35 mouse cellular contexts compared by ENCODE assay signal in the genomic region with DNA sequence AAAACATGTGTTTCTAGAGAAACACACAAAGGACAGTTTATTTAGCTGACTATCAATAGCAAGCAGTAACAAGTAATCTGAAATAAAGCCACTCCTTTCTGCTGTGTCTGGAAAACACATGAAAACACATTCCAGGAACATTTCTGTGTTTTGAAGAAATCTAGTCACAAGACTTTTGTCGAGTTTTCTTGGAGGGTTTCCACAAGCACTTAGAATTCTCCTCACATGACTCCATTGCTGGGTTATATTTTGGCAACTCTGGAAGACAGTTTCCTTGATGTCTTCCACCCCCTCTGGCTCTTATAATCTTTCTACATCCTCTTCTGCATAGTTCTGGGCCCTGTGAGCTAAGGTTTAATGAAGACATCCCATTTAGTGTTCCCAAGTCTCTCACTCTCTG. TPM values are rescaled to one million over a fixed set of nuclear protein-coding genes. Genes with fewer than 3 reads are reported as not detected.
DNase-seq lines count a peak whose midpoint lies in the region; ATAC-seq and TF ChIP-seq lines count a peak whose summit lies in the region.
"Had no signal": no experiment of that assay in that cellular context is flagged by ENCODE, and none has a peak within 500 bp of the region (broad histone marks: within the 10 kb centered on the region; RNA-seq: fewer than 3 reads in every experiment).

No protein-coding gene starts in this region.

- no peak overlapping the region for H3K27ac ChIP-seq in kidney, postnatal 0 days
- no peak overlapping the region for H3K27ac ChIP-seq in kidney, embryonic 15.5 days
- peak overlapping the region; percentile 34 for H3K27ac ChIP-seq in embryonic fibroblast, embryonic 13.5 days (ENCODE audit: insufficient read depth, low read length)
- no peak overlapping the region for H3K27ac ChIP-seq in forebrain, embryonic 15.5 days (replicated peaks)
- H3K27ac ChIP-seq: embryonic facial prominence, embryonic 12.5 days; forebrain, embryonic 13.5 days; hindbrain, embryonic 12.5 days; hindbrain, postnatal 0 days; intestine, embryonic 15.5 days; liver, embryonic 15.5 days; macrophage; midbrain, embryonic 13.5 days; neural tube, embryonic 13.5 days had no signal

- H3K9me3 ChIP-seq in kidney, postnatal 0 days (replicated peaks; ENCODE audit: low read length): no peaks in the 10 kb centered on the region
- no peaks in the 10 kb centered on the region for H3K9me3 ChIP-seq in kidney, embryonic 15.5 days (replicated peaks)
- no peaks in the 10 kb centered on the region for H3K9me3 ChIP-seq in forebrain, embryonic 15.5 days
- H3K9me3 ChIP-seq: embryonic facial prominence, embryonic 12.5 days; forebrain, embryonic 13.5 days; hindbrain, embryonic 12.5 days; intestine, embryonic 15.5 days; liver, embryonic 15.5 days; midbrain, embryonic 13.5 days; neural tube, embryonic 13.5 days had no signal

- H3K36me3 ChIP-seq in kidney, postnatal 0 days (ENCODE audit: insufficient read depth, low read length): no peaks in the 10 kb centered on the region
- no peaks in the 10 kb centered on the region for H3K36me3 ChIP-seq in kidney, embryonic 15.5 days
- H3K36me3 ChIP-seq in forebrain, embryonic 15.5 days: no peaks in the 10 kb centered on the region
- H3K36me3 ChIP-seq: embryonic facial prominence, embryonic 12.5 days; hindbrain, embryonic 12.5 days; intestine, embryonic 15.5 days; liver, embryonic 15.5 days; midbrain, embryonic 13.5 days; neural tube, embryonic 13.5 days had no signal

- H3K27me3 ChIP-seq in kidney, postnatal 0 days (ENCODE audit: insufficient read depth, low read length): no peaks in the 10 kb centered on the region
- H3K27me3 ChIP-seq in kidney, embryonic 15.5 days: no peaks in the 10 kb centered on the region
- H3K27me3 ChIP-seq in forebrain, embryonic 15.5 days: no peaks in the 10 kb centered on the region
- H3K27me3 ChIP-seq: CH12.LX; embryonic facial prominence, embryonic 12.5 days; forebrain, embryonic 13.5 days; hindbrain, embryonic 12.5 days; intestine, embryonic 15.5 days; liver, embryonic 15.5 days; midbrain, embryonic 13.5 days; neural tube, embryonic 13.5 days had no signal

- 57% methylated on average over 1 of the region's 1 CpGs for WGBS in kidney, postnatal 0 days
- WGBS in kidney, embryonic 15.5 days: 68% methylated on average over 1 of the region's 1 CpGs
- WGBS in forebrain, embryonic 15.5 days: 78% methylated on average over 1 of the region's 1 CpGs

- H3K9ac ChIP-seq in kidney, postnatal 0 days (ENCODE audit: low read depth, low read length): no peak overlapping the region
- H3K9ac ChIP-seq in kidney, embryonic 15.5 days: no peak overlapping the region
- no peak overlapping the region for H3K9ac ChIP-seq in forebrain, embryonic 15.5 days (replicated peaks)
- H3K9ac ChIP-seq: embryonic facial prominence, embryonic 12.5 days; forebrain, embryonic 13.5 days; hindbrain, embryonic 12.5 days; intestine, embryonic 15.5 days; liver, embryonic 15.5 days; midbrain, embryonic 13.5 days; neural tube, embryonic 13.5 days had no signal

- H3K4me1 ChIP-seq in kidney, postnatal 0 days (replicated peaks; ENCODE audit: insufficient read depth, low read length): no peaks in the 10 kb centered on the region
- no peaks in the 10 kb centered on the region for H3K4me1 ChIP-seq in kidney, embryonic 15.5 days
- H3K4me1 ChIP-seq in embryonic fibroblast, embryonic 13.5 days (ENCODE audit: control insufficient read depth, insufficient read depth, low read length): no peaks in the 10 kb centered on the region
- no peaks in the 10 kb centered on the region for H3K4me1 ChIP-seq in forebrain, embryonic 15.5 days
- H3K4me1 ChIP-seq: embryonic facial prominence, embryonic 12.5 days; forebrain, embryonic 13.5 days; hindbrain, embryonic 12.5 days; intestine, embryonic 15.5 days; liver, embryonic 15.5 days; midbrain, embryonic 13.5 days; neural tube, embryonic 13.5 days had no signal

- no peak for TF ChIP-seq CTCF in kidney, postnatal 0 days (IDR thresholded peaks at IDR 0.05; ENCODE audit: low read depth)
- TF ChIP-seq CTCF in embryonic fibroblast, embryonic 13.5 days (IDR thresholded peaks at IDR 0.05; ENCODE audit: borderline replicate concordance, insufficient read depth, low read length): no peak

- no peak for TF ChIP-seq POLR2A in embryonic fibroblast, embryonic 13.5 days (IDR thresholded peaks at IDR 0.05; ENCODE audit: low read depth, low read length)

- no peak overlapping the region for H3K4me3 ChIP-seq in kidney, postnatal 0 days (replicated peaks; ENCODE audit: low read depth, low read length)
- H3K4me3 ChIP-seq in kidney, embryonic 15.5 days (replicated peaks): no peak overlapping the region
- no peak overlapping the region for H3K4me3 ChIP-seq in embryonic fibroblast, embryonic 13.5 days (ENCODE audit: insufficient read depth, low read length)
- H3K4me3 ChIP-seq in forebrain, embryonic 15.5 days: no peak overlapping the region
- H3K4me3 ChIP-seq: embryonic facial prominence, embryonic 12.5 days; erythroblast, embryonic 14.5 days; forebrain, embryonic 13.5 days; hindbrain, embryonic 12.5 days; intestine, embryonic 15.5 days; liver, embryonic 15.5 days; midbrain, embryonic 13.5 days; neural tube, embryonic 13.5 days had no signal

- DNase-seq in kidney, postnatal 0 days (ENCODE audit: low spot score): peak; percentile 34
- DNase-seq in lung, postnatal 10 days: peak; percentile 28
- no peak for DNase-seq in lung, postnatal 4 days
- no peak for DNase-seq in B cell, adult 2 months
- DNase-seq: adrenal gland, postnatal 10 days; cerebellum, adult 8-10 months; cerebellum, postnatal 36 days; gastrocnemius, postnatal 14 days; heart, adult 11 months; heart, postnatal 36 days; layer of hippocampus, adult 9-11 months; thymus, postnatal 4 days had no signal

- ATAC-seq in kidney, postnatal 0 days (replicated peaks; ENCODE audit: low FRiP score, low read depth): no peak
- ATAC-seq in kidney, embryonic 15.5 days (replicated peaks; ENCODE audit: low FRiP score): no peak
- ATAC-seq in forebrain, embryonic 15.5 days (replicated peaks): no peak
- ATAC-seq: forebrain, embryonic 13.5 days; hindbrain, postnatal 0 days; intestine, embryonic 15.5 days; midbrain, embryonic 13.5 days had no signal

- H3K4me2 ChIP-seq in kidney, postnatal 0 days (ENCODE audit: low read length): no peak overlapping the region
- no peak overlapping the region for H3K4me2 ChIP-seq in kidney, embryonic 15.5 days
- H3K4me2 ChIP-seq in forebrain, embryonic 15.5 days (replicated peaks): no peak overlapping the region
- H3K4me2 ChIP-seq: embryonic facial prominence, embryonic 12.5 days; forebrain, embryonic 13.5 days; heart, embryonic 11.5 days; hindbrain, embryonic 12.5 days; intestine, embryonic 15.5 days; liver, embryonic 15.5 days; midbrain, embryonic 13.5 days; neural tube, embryonic 13.5 days had no signal

RNA-seq across cellular contexts. Expression of a gene that starts 25.6 kb away (rescaled TPM):
- polyA plus RNA-seq in kidney, postnatal 0 days (2015; fragmentation: Nextera tagmentation; extraction: Ambion mirVana): 31.0 and 32.0 TPM in 2 replicates
- polyA plus RNA-seq in kidney, embryonic 15.5 days (2015; fragmentation: Nextera tagmentation; extraction: Ambion mirVana): 40.3 and 40.7 TPM in 2 replicates
- polyA plus RNA-seq in embryonic fibroblast, embryonic 13.5 days (2011; ENCODE audit: insufficient read length, low read depth, missing spikeins): 48.1 and 58.5 TPM in 2 replicates
- polyA plus RNA-seq in forebrain, embryonic 15.5 days (2015; fragmentation: Nextera tagmentation; extraction: Ambion mirVana): 40.6 and 43.1 TPM in 2 replicates

RNA-seq across cellular contexts. Expression of a gene that starts 32.9 kb away (rescaled TPM):
- polyA plus RNA-seq in kidney, postnatal 0 days (2015; fragmentation: Nextera tagmentation; extraction: Ambion mirVana): 0.08 TPM in 1 of 2 replicates, not detected in the other
- not detected in 2 replicates for polyA plus RNA-seq in kidney, embryonic 15.5 days (2015; fragmentation: Nextera tagmentation; extraction: Ambion mirVana)
- polyA plus RNA-seq in embryonic fibroblast, embryonic 13.5 days (2011; ENCODE audit: insufficient read length, low read depth, missing spikeins): not detected in 2 replicates
- not detected in 2 replicates for polyA plus RNA-seq in forebrain, embryonic 15.5 days (2015; fragmentation: Nextera tagmentation; extraction: Ambion mirVana)
- polyA plus RNA-seq: C2C12; embryonic facial prominence, embryonic 12.5 days; erythroblast, embryonic 14.5 days; forebrain, embryonic 13.5 days; heart, embryonic 16.5 days; hindbrain, embryonic 12.5 days; intestine, embryonic 15.5 days; kidney, embryonic 16.5 days; limb, embryonic 11.5 days; liver, adult 2 months; liver, embryonic 15.5 days; macrophage; neural tube, embryonic 13.5 days; small intestine, adult 2 months; stomach, embryonic 14.5 days; thymus, postnatal 0 days had no signal

Comparison
In these comparisons a context has a peak if more than half of its experiments do, and no peak if none do; other contexts are left out.
1. DNase-seq: peak in kidney, postnatal 0 days (single experiment) and lung, postnatal 10 days (single experiment); none in lung, postnatal 4 days (0 of 2) and B cell, adult 2 months (0 of 2).